Mouse (Mus musculus) v-Abl transformed pro-B cells (cell line): ENCODE results near the gene Sh3pxd2b.

Experiments
- in situ Hi-C, 2 experiments: fragments of 400-800 bp; cut with MboI; formaldehyde crosslinking; loops; one replicate each; pipeline ENCODE4 v1.15.1; 2025; ENCODE audit not compliant: unreplicated experiment in 2 of 2

Sh3pxd2b gene

DNA sequence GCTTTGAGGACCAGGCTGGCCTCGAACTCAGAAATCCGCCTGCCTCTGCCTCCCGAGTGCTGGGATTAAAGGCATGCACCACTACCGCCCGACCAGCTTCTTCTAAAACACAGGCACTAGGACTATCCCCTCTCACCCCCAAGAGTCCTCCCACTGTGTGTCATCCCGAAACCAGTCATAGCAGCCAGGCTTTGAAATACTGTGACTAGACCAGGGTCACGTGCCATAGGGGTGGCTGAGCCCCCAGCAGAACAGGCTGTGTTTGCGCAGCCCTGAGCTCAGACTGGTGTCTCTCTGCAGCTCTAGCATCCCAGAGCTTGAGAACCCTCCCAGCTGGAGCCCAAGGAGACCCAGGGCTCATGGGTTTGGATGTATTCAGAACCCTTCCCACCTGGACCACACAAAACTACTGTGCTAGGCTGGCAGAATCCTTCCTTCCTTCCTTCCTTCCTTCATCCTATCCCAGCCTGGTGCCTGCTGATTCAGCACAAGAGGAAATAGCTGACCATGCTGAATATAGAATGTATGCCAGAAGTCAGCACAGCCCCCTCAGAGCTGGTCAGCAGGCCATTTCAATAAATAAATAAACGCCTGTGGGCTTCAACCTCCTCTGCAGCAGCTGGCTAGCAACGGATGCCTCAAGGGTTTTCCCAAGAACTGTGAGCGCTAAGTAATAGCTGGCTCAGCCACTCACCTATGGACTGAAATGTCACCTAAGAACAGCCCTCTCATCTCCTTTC, 62.4 kb downstream of the Sh3pxd2b start:
- in situ Hi-C loops = no loop called here

DNA sequence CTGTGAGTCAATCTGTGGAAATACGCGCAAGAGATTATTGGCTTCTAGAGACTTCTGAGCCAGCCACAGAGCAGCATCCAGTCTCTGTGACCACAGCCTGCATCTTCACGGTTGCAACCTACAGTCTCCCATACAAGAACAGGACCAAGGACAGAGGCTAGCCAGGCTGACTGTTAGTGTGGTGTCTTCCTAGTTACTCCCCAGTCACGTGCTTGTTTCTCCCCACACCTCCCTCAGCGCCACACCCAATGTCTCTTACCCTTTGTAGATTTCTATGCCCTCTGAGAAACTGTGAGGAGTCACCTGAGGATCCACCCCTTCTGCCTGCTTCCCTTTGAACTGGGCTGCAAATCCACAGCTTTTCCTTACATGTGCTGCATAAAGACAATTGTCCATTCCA, 72.4 kb downstream of the Sh3pxd2b start:
- in situ Hi-C loops = no loop called here

- in situ Hi-C loops = no loop called here
These were observed 75.7 kb downstream of the Sh3pxd2b start for GRCm38 (mm10) chr11:32423311-32423710.

GRCm38 (mm10) chr11:32424600-32424999, 77.0 kb downstream of the Sh3pxd2b start:
- in situ Hi-C loops = no loop called here

GRCm38 (mm10) chr11:32425043-32425658, 77.5 kb downstream of the Sh3pxd2b start:
- in situ Hi-C loops = loop anchor here in 1 of 2 experiments (25.0 kb wide), 1 partner anchor 1187 kb away; no protein-coding TSS in a partner anchor

DNA sequence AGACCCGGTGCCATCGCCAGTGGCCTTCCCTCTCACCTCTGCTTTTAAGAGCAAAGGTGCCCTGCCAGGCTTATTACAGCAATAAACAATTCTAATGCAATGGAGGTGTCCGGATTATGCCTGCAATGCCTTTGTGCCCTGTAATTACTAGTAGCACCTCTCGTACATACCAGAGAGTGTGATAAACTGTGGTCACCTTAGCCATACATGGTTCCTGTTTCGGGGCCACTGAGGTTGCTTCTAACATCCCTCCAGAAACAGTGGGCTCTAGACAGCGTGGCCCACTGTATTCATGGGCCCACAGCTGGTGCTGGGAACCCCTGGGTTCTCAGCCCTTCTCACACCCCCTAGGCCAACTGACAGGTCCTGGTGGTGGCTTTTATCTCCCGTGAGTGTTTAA, 79.9 kb downstream of the Sh3pxd2b start:
- in situ Hi-C loops = loop anchor here in 1 of 2 experiments (25.0 kb wide), 1 partner anchor 1185 kb away; no protein-coding TSS in a partner anchor

DNA sequence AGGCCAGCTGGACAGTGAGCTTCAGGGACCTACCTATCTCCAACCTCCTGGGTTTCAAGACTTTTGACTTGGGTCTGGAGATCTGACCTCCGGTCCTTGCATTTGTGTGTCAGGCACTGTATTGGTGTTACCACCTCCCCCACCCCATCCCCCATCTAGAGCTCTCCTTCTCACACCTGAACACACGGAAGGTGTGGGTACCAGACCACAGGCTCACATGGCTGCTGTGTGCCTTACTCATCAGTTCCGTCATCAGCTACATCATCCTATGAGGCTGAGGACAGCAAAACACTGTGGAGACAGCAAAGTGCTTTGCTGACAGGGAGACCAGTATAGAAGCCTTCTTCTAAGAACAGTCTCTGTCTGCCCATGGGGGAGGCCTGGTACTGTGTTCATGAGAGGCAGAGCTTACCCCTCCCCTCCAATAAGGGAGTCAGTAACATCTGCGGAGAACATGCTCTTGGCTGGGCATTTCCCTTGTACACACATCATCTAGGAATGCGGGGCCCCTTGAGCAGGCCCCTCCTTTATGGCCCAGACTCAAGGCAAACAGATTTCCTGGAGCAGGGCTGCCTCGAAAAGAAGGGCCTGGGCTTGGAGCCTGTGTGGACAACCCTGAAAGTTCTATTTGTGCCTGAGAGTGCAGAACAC, 87.9 kb downstream of the Sh3pxd2b start:
- in situ Hi-C loops = loop anchor here in 1 of 2 experiments (25.0 kb wide), 1 partner anchor 1177 kb away; no protein-coding TSS in a partner anchor

DNA sequence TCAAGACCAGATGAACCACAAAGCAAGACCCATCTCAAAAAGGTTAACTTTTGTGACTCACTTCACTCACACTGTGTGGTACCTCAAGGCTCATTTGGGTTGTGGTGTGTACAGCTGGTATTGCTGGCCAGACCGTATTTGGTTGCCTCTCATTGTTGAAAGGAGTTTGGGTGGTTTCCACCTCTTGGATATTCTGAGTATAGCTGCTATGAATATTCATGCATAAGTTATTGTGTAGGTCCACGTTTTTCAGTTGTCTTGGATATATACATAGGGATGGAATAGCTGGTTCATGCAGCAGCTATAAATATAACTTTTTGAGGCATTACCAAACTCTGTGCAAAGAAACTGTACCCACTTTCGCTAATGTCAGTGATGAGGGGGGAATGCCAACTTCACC, 95.0 kb downstream of the Sh3pxd2b start:
- in situ Hi-C loops = loop anchor here in 1 of 2 experiments (25.0 kb wide), 1 partner anchor 1170 kb away; no protein-coding TSS in a partner anchor

- in situ Hi-C loops = loop anchor here in 1 of 2 experiments (25.0 kb wide), 1 partner anchor 1168 kb away; no protein-coding TSS in a partner anchor
These were observed 96.6 kb downstream of the Sh3pxd2b start for GRCm38 (mm10) chr11:32444266-32444665.

- in situ Hi-C loops = loop anchor here in 1 of 2 experiments (25.0 kb wide), 1 partner anchor 1167 kb away; no protein-coding TSS in a partner anchor
These were observed 97.5 kb downstream of the Sh3pxd2b start for GRCm38 (mm10) chr11:32445135-32445534.

DNA sequence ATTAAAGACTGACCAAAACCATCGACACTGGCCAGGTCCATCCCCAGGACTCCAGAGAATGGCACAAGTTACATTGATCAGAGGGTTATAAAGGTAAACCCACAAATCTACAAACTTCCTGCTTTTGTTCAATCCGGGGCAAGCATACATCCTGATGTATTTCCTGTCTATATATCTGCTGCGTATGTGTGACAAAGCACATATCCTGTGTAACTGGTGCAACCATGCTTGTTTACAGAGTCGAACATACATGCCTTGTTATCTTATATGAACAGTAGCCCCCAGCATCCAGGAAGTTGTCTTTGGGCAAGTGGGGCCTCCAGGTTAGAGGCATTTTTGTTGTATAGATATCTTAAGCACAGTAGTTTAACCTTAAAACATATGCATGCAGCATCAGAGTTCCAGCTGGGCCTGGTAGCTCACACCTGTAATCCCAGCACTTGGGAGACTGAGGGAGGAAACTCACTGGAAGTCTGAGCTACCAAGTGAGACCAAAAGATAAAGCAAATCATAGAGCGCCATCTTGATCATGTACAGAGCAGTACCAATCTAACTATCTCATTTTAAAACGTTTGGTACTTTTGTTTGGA, 98.1 kb downstream of the Sh3pxd2b start:
- in situ Hi-C loops = loop anchor here in 1 of 2 experiments (25.0 kb wide), 1 partner anchor 1167 kb away; no protein-coding TSS in a partner anchor

DNA sequence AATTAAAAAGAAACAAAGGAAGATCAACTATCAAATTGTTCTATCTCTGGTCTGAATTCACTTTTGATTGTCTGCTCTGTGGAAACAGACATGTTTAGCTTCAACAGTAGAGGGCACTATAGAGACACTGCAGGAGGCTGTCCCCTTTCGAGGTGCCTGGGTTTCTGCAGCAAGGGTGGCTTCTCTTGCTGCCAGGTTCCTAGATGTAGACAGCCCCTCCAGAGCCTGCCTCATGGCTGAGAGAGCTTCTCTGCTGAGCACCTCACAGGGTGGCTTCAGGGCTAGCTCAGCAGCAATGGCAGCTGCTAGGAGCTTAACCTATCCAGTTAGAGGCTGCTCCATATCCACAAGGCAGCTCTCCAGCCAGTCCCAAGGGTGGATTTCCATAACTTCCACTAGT, 102.6 kb downstream of the Sh3pxd2b start:
- in situ Hi-C loops = loop anchor here (5.0 to 25.0 kb wide), 7 partner anchors 62 to 712 kb away; partner anchors contain the start of genes Fgf18 (in 1 of the 2) and Npm1 (in 1 of the 2)

DNA sequence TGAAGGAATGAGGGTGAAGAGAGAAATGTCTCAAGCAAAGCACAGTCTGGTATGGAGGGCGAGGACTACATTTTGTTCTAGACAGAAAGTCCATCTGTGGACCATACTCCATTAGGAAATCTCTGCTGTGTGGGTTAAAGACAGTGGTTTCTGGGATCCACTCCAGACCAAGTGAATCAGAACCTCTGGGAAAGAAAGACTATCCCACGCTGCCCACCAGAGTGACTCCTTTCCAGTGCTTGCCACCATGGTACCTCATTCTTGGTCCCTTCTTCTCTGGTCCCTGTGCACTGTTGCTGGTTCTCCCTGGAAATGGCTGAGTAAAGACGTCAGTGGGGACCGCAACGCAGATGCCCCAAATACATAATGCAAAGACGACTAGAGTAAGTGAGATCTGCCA, 103.7 kb downstream of the Sh3pxd2b start:
- in situ Hi-C loops = loop anchor here (5.0 to 25.0 kb wide), 7 partner anchors 61 to 711 kb away; partner anchors contain the start of genes Fgf18 (in 1 of the 2) and Npm1 (in 1 of the 2)

GRCm38 (mm10) chr11:32452745-32453144, 105.1 kb downstream of the Sh3pxd2b start:
- in situ Hi-C loops = loop anchor here (5.0 to 25.0 kb wide), 7 partner anchors 60 to 710 kb away; partner anchors contain the start of genes Fgf18 (in 1 of the 2) and Npm1 (in 1 of the 2)

- in situ Hi-C loops = loop anchor here (5.0 to 25.0 kb wide), 7 partner anchors 59 to 709 kb away; partner anchors contain the start of genes Fgf18 (in 1 of the 2) and Npm1 (in 1 of the 2)
These were observed 105.8 kb downstream of the Sh3pxd2b start for GRCm38 (mm10) chr11:32453353-32453915.

GRCm38 (mm10) chr11:32454231-32454799, 106.7 kb downstream of the Sh3pxd2b start:
- in situ Hi-C loops = loop anchor here (5.0 to 25.0 kb wide), 7 partner anchors 58 to 708 kb away; partner anchors contain the start of genes Fgf18 (in 1 of the 2) and Npm1 (in 1 of the 2)

DNA sequence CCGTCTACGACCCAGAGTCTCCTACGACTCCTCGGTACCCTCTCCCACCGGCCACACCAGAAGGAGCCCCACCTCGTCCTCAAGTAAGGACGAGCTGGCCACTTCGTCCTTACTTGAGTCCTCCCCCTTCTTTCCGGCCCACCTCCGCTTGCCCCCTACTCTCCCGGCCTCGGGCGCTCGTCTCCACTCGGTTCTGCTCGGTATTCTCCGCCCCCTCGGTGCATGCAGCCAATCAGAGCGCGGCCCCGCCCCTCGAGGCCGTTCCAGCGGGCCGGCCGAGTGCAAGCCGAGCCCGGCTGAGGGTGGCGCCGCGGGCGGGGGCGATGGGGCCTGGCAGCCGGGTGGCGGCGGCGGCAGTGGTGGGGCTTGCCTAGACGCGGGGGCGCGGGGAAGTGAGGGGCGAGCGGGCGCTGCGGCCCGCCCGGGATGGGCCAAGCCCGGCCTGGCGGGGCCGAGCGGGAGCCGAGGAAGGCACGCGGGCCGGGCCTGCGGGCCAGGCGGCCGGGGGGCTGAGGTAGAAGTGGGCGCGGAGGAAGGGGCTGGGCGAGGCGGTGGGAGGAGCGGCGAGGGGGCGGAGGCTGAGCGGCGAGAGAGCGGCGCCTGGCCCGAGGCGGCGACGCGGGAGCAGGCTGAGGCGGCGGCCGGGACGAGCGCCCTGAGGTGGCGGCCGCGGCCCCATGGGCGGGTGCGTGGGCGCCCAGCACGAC, 107.3 kb downstream of the Sh3pxd2b start, which contains the start of gene Ubtd2:
Gene Ubtd2, plus strand, starts transcription at position 571 of the 707 bp plus-strand sequence.
- in situ Hi-C loops = loop anchor here (5.0 to 25.0 kb wide), 7 partner anchors 57 to 707 kb away; partner anchors contain the start of genes Fgf18 (in 1 of the 2) and Npm1 (in 1 of the 2)

- in situ Hi-C loops = loop anchor here in 1 of 2 experiments (25.0 kb wide), 1 partner anchor 682 kb away; the partner anchor contains the start of gene Fgf18
These were observed 108.0 kb downstream of the Sh3pxd2b start for GRCm38 (mm10) chr11:32455507-32456141.
